23 mouse cellular contexts compared by ENCODE assay signal in the genomic region with DNA sequence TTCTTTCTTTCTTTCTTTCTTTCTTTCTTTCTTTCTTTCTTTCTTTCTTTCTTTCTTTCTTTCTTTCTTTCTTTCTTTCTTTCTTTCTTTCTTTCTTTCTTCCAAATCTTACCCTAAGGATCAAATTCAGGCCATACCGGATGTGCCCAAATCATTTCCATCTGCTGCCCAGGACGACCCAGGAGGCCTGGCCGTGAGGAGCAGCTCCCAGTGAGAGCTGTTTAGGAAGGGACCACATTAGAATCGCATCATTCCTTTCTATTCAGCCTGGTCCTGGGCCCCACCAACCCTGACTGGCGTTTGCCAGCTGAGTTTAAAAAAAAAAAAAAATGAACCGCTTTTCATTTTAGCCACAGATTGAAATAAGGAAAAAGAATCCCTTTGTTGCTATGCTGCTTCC. TPM values are rescaled to one million over a fixed set of nuclear protein-coding genes. Genes with fewer than 3 reads are reported as not detected.
A peak's percentile ranks its signal among the peaks of the same experiment; 100 is the strongest.
DNase-seq lines count a peak whose midpoint lies in the region; ATAC-seq and TF ChIP-seq lines count a peak whose summit lies in the region.
"Had no signal": no experiment of that assay in that cellular context is flagged by ENCODE, and none has a peak within 500 bp of the region (broad histone marks: within the 10 kb centered on the region; RNA-seq: fewer than 3 reads in every experiment).

No protein-coding gene starts in this region.

- no peak for TF ChIP-seq CTCF in embryonic fibroblast, embryonic 13.5 days (IDR thresholded peaks at IDR 0.05; ENCODE audit: borderline replicate concordance, insufficient read depth, low read length)

- no peak overlapping the region for H3K9ac ChIP-seq in forebrain, embryonic 14.5 days (ENCODE audit: low read length)
- H3K9ac ChIP-seq in limb, embryonic 15.5 days, result no peak overlapping the region
- H3K9ac ChIP-seq: forebrain, embryonic 15.5 days; liver, postnatal 0 days had no signal

- no peak overlapping the region for H3K4me3 ChIP-seq in forebrain, embryonic 10.5 days
- H3K4me3 ChIP-seq in forebrain, embryonic 14.5 days (ENCODE audit: low read depth, low read length), result no peak overlapping the region
- H3K4me3 ChIP-seq in embryonic fibroblast, embryonic 13.5 days (ENCODE audit: insufficient read depth, low read length), result no peak overlapping the region
- no peak overlapping the region for H3K4me3 ChIP-seq in limb, embryonic 15.5 days
- H3K4me3 ChIP-seq: erythroblast, embryonic 14.5 days; forebrain, embryonic 15.5 days had no signal

- no peaks in the 10 kb centered on the region for H3K27me3 ChIP-seq in forebrain, embryonic 10.5 days (ENCODE audit: poor library complexity, severe bottlenecking)
- H3K27me3 ChIP-seq in forebrain, embryonic 14.5 days (replicated peaks; ENCODE audit: control insufficient read depth, insufficient read depth, low read length), result no peaks in the 10 kb centered on the region
- no peaks in the 10 kb centered on the region for H3K27me3 ChIP-seq in limb, embryonic 15.5 days
- H3K27me3 ChIP-seq: forebrain, embryonic 15.5 days had no signal

- H3K27ac ChIP-seq in forebrain, embryonic 10.5 days, result peak overlapping the region; percentile 79
- no peak overlapping the region for H3K27ac ChIP-seq in forebrain, embryonic 14.5 days (ENCODE audit: low read depth, low read length)
- peak overlapping the region; percentile 80 for H3K27ac ChIP-seq in embryonic fibroblast, embryonic 13.5 days (ENCODE audit: insufficient read depth, low read length)
- H3K27ac ChIP-seq in limb, embryonic 15.5 days, result peak overlapping the region; percentile 74
- H3K27ac ChIP-seq: forebrain, embryonic 15.5 days; stomach, postnatal 0 days had no signal

- WGBS in forebrain, embryonic 10.5 days, result 48% methylated on average over 6 of the region's 6 CpGs
- 26% methylated on average over 6 of the region's 6 CpGs for WGBS in forebrain, embryonic 14.5 days
- 10% methylated on average over 6 of the region's 6 CpGs for WGBS in limb, embryonic 15.5 days

- no peak overlapping the region for H3K4me2 ChIP-seq in forebrain, embryonic 14.5 days (ENCODE audit: low read length)
- H3K4me2 ChIP-seq in limb, embryonic 15.5 days, result no peak overlapping the region
- H3K4me2 ChIP-seq: forebrain, embryonic 15.5 days had no signal

- peak; percentile 28 for DNase-seq in forebrain, embryonic 10.5 days (ENCODE audit: extremely low spot score, low spot score)
- DNase-seq in forebrain, embryonic 14.5 days (ENCODE audit: low spot score), result no peak
- DNase-seq in embryo, embryonic 11 days, result peak; percentile 70
- DNase-seq in spleen, adult 12 weeks (ENCODE audit: low spot score), result no peak
- DNase-seq in adrenal gland, adult 18-20 months (ENCODE audit: low spot score in 2 of 2), result no peak
- DNase-seq: adrenal gland, postnatal 25 days; cerebellum, adult 11-12 months; cerebellum, postnatal 25 days; heart, postnatal 36 days; kidney, postnatal 36 days; layer of hippocampus, adult 9-11 months; liver, postnatal 0 days; lung, postnatal 14 days; right cerebral cortex, postnatal 14 days; thymus, postnatal 25 days had no signal

- TF ChIP-seq POLR2A in embryonic fibroblast, embryonic 13.5 days (IDR thresholded peaks at IDR 0.05; ENCODE audit: low read depth, low read length), result no peak

- no peak for ATAC-seq in forebrain, embryonic 14.5 days
- no peak for ATAC-seq in limb, embryonic 15.5 days (ENCODE audit: insufficient number of reproducible peaks, low FRiP score, low TSS enrichment, low read depth)
- ATAC-seq: forebrain, embryonic 15.5 days; hindbrain, embryonic 16.5 days; intestine, embryonic 16.5 days; liver, postnatal 0 days had no signal

- H3K9me3 ChIP-seq in forebrain, embryonic 10.5 days, result no peaks in the 10 kb centered on the region
- no peaks in the 10 kb centered on the region for H3K9me3 ChIP-seq in forebrain, embryonic 14.5 days (replicated peaks; ENCODE audit: control insufficient read depth, low read length)
- H3K9me3 ChIP-seq in limb, embryonic 15.5 days, result no peaks in the 10 kb centered on the region
- H3K9me3 ChIP-seq: forebrain, embryonic 15.5 days; G1E had no signal

- H3K36me3 ChIP-seq in forebrain, embryonic 10.5 days (replicated peaks), result no peaks in the 10 kb centered on the region
- H3K36me3 ChIP-seq in forebrain, embryonic 14.5 days (ENCODE audit: control insufficient read depth, insufficient read depth, low read length), result no peaks in the 10 kb centered on the region
- no peaks in the 10 kb centered on the region for H3K36me3 ChIP-seq in limb, embryonic 15.5 days
- H3K36me3 ChIP-seq: forebrain, embryonic 15.5 days; G1E had no signal

- H3K4me1 ChIP-seq in forebrain, embryonic 10.5 days, result peaks cover 25% of the 10 kb centered on the region
- no peaks in the 10 kb centered on the region for H3K4me1 ChIP-seq in forebrain, embryonic 14.5 days (ENCODE audit: control insufficient read depth, insufficient read depth, low read length)
- peaks cover 11% of the 10 kb centered on the region; the same call in 1 of the 2 replicates for H3K4me1 ChIP-seq in embryonic fibroblast, embryonic 13.5 days (ENCODE audit: control insufficient read depth, insufficient read depth, low read length)
- H3K4me1 ChIP-seq in limb, embryonic 15.5 days, result peaks cover 26% of the 10 kb centered on the region
- H3K4me1 ChIP-seq: forebrain, embryonic 15.5 days had no signal

RNA-seq across cellular contexts. Expression of gene Bpgm, which starts 44.9 kb away (rescaled TPM):
- polyA plus RNA-seq in forebrain, embryonic 10.5 days (2016; fragmentation: Nextera tagmentation; extraction: Ambion mirVana), result 54.6 and 68.6 TPM in 2 replicates
- 66.1 and 84.3 TPM in 2 replicates for polyA plus RNA-seq in forebrain, embryonic 14.5 days (2014; fragmentation: Nextera tagmentation; extraction: Ambion mirVana)
- 36.7 and 40.9 TPM in 2 replicates for polyA plus RNA-seq in embryonic fibroblast, embryonic 13.5 days (2011; ENCODE audit: insufficient read length, low read depth, missing spikeins)
- polyA plus RNA-seq in limb, embryonic 15.5 days (2015; fragmentation: Nextera tagmentation; extraction: Ambion mirVana), result 43.2 and 45.4 TPM in 2 replicates
- total RNA-seq in adrenal gland, adult 18-20 months (2021), result 10 to 100 TPM; 26.2 to 39.8 TPM

Comparison
In these comparisons a context has a peak if more than half of its experiments do, and no peak if none do; other contexts are left out.
1. DNase-seq: peak in forebrain, embryonic 10.5 days (single experiment) and embryo, embryonic 11 days (single experiment); none in forebrain, embryonic 14.5 days (single experiment), spleen, adult 12 weeks (single experiment) and adrenal gland, adult 18-20 months (0 of 2).